Mouse (Mus musculus): ENCODE results near the gene Syt2.

DNA sequence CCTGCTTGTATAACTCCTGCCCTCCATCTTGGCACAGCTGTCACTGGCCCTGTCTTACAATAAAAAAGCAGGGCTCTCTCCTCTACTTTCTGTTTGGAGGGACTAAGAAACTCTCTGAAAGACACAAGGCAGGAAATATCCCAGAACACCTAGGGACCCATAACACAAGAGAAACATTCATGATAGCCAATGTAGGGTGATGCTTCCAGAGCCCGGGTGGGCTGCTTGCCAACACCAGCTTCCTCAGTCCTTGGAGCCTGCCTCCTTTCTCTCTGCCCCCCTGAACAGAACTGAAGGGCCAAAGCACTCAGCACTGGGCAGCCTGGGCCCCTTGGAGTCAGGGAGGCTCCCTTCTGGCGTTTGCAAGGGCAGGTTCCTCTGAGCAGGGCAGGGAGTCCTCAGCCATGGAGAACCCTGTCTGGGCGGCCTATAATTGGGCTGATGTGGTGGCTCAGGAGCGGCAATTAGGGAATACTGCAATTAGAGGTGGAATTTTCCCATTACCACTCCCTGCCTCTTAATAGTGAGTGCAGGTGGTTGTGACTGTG, 5.4 kb downstream of the Syt2 start:
- TF ChIP-seq CTCF (IDR thresholded peaks at IDR 0.05; ENCODE audit: extremely low read depth, insufficient read depth, low read length): no peak
- TF ChIP-seq POLR2A (IDR thresholded peaks at IDR 0.05; ENCODE audit: extremely low read depth, insufficient read depth, low read length): no peak

Measured in cortical plate, adult 2 months (tissue).